Mouse (Mus musculus) heart, embryonic 13.5 days (tissue): ENCODE results near the gene Pitx1. TPM values are rescaled to one million over a fixed set of nuclear protein-coding genes. Genes with fewer than 3 reads are reported as not detected.
A peak's percentile ranks its signal among the peaks of the same experiment; 100 is the strongest.

Source experiments
- ATAC-seq: fragments of 200-750 bp; cut with Nextera tagmentation; 2 replicates; pipeline ENCODE4 v1.8.0; 2017; ENCODE audit warnings: moderate TSS enrichment; ENCODE audit not compliant: insufficient number of reproducible peaks, low FRiP score, low TSS enrichment; ENCODE audit errors: extremely low read depth
- H3K27ac ChIP-seq: fragments of 300-500 bp; sonication (generic); replicated peaks from 2 replicates; pipeline ENCODE4 v1.5.1; 2015; ENCODE audit warnings: moderate library complexity, mild to moderate bottlenecking, inconsistent platforms
- H3K27me3 ChIP-seq: fragments of 300-500 bp; sonication (generic); replicated peaks from 2 replicates; pipeline ENCODE4 v1.6.1; 2015; ENCODE audit warnings: mild to moderate bottlenecking, inconsistent platforms
- H3K36me3 ChIP-seq: fragments of 300-500 bp; sonication (generic); 2 replicates; pipeline ENCODE4 v1.6.1; 2015; ENCODE audit warnings: mild to moderate bottlenecking, inconsistent platforms
- H3K4me1 ChIP-seq: fragments of 300-500 bp; sonication (generic); 2 replicates; pipeline ENCODE4 v1.6.1; 2015; ENCODE audit warnings: inconsistent platforms
- H3K4me2 ChIP-seq: fragments of 300-500 bp; sonication (generic); 2 replicates; pipeline ENCODE4 v1.6.1; 2015; ENCODE audit warnings: inconsistent platforms, mild to moderate bottlenecking, moderate library complexity
- H3K4me3 ChIP-seq: fragments of 300-500 bp; sonication (generic); 2 replicates; pipeline ENCODE4 v1.5.1; 2015; ENCODE audit warnings: moderate library complexity, mild to moderate bottlenecking, inconsistent platforms
- H3K9ac ChIP-seq: fragments of 300-500 bp; sonication (generic); 2 replicates; pipeline ENCODE4 v1.6.1; 2015; ENCODE audit warnings: inconsistent platforms, mild to moderate bottlenecking, moderate library complexity
- H3K9me3 ChIP-seq: fragments of 300-500 bp; sonication (generic); 2 replicates; pipeline ENCODE4 v1.6.1; 2016; ENCODE audit warnings: inconsistent platforms
- WGBS: fragments of 180-500 bp; shearing (Covaris S2); methylation state at CpG from one replicate; pipeline ENCODE4 v1.1.7; 2015; ENCODE audit warnings: mixed read lengths; 5-methylcytosine and 5-hydroxymethylcytosine counted together
- polyA plus RNA-seq: library from polyadenylated mRNA; unstranded; fragments of >200 nt; fragmentation: Nextera tagmentation; extraction: Ambion mirVana; gene quantifications from 2 replicates; pipeline ENCODE4 v1.2.1, GENCODE M21; 2015

Pitx1 gene
- polyA plus RNA-seq, 1 experiment from 2014 or later: 0.17 TPM

- no peak for ATAC-seq
Observed at GRCm38 (mm10) chr13:55848604-55849190, 12.7 kb upstream of the Pitx1 start.

GRCm38 (mm10) chr13:55847805-55848204, 11.8 kb upstream of the Pitx1 start:
- ATAC-seq: no peak
- Histone ChIP-seq H3K27me3 (peaks cover 63% of the 10 kb centered on the region), H3K9ac (0 out of 2 replicates have a peak overlapping the region, but pooled peaks have one; percentile 14), H3K4me3 (peak overlapping the region; percentile 14; the same call in 1 of the 2 replicates), H3K4me2 (peak overlapping the region; percentile 54), H3K27ac (no peak overlapping the region), H3K4me1 (peaks cover 17% of the 10 kb centered on the region), H3K9me3 (peaks cover 8% of the 10 kb centered on the region; the same call in 1 of the 2 replicates), H3K36me3 (no peaks in the 10 kb centered on the region)
- 32% methylated on average over 10 of the region's 10 CpGs for WGBS

More at GRCm38 (mm10) chr13:55848604-55849190, 12.7 kb upstream of the Pitx1 start:
- Histone ChIP-seq H3K27me3 (peaks cover 58% of the 10 kb centered on the region), H3K9ac (no peak overlapping the region), H3K4me3 (no peak overlapping the region), H3K27ac (no peak overlapping the region), H3K4me1 (peaks cover 17% of the 10 kb centered on the region), H3K9me3 (peaks cover 3% of the 10 kb centered on the region; the same call in 1 of the 2 replicates), H3K4me2 (no peak overlapping the region), H3K36me3 (no peaks in the 10 kb centered on the region)
- WGBS: 66% methylated on average over 13 of the region's 13 CpGs

GRCm38 (mm10) chr13:55843700-55844099, 7.7 kb upstream of the Pitx1 start:
- no peak overlapping the region for H3K4me3 ChIP-seq
- ATAC-seq: no peak
- WGBS: 86% methylated on average over 1 of the region's 1 CpGs
- H3K27ac ChIP-seq: no peak overlapping the region
- H3K4me1 ChIP-seq: peaks cover 17% of the 10 kb centered on the region
- H3K9ac ChIP-seq: no peak overlapping the region
- H3K27me3 ChIP-seq: peaks cover 88% of the 10 kb centered on the region
- H3K9me3 ChIP-seq: peaks cover 8% of the 10 kb centered on the region; the same call in 1 of the 2 replicates
- no peak overlapping the region for H3K4me2 ChIP-seq
- H3K36me3 ChIP-seq: no peaks in the 10 kb centered on the region

- no peak overlapping the region for H3K9ac ChIP-seq
- H3K4me3 ChIP-seq: no peak overlapping the region
- peaks cover 9% of the 10 kb centered on the region for H3K4me1 ChIP-seq
- no peaks in the 10 kb centered on the region for H3K36me3 ChIP-seq
- H3K4me2 ChIP-seq: no peak overlapping the region
- ATAC-seq: no peak
- 52% methylated on average over 14 of the region's 14 CpGs for WGBS
- H3K27ac ChIP-seq: no peak overlapping the region
- peaks cover 8% of the 10 kb centered on the region; the same call in 1 of the 2 replicates for H3K9me3 ChIP-seq
- peaks cover 95% of the 10 kb centered on the region for H3K27me3 ChIP-seq
Observed at GRCm38 (mm10) chr13:55840223-55840622, 4.2 kb upstream of the Pitx1 start.

GRCm38 (mm10) chr13:55836786-55837780, 1.1 kb upstream of the Pitx1 start:
- no peaks in the 10 kb centered on the region for H3K36me3 ChIP-seq
- no peak overlapping the region for H3K4me2 ChIP-seq
- no peak overlapping the region for H3K4me3 ChIP-seq
- no peak overlapping the region for H3K27ac ChIP-seq
- ATAC-seq: no peak
- H3K27me3 ChIP-seq: peaks cover 100% of the 10 kb centered on the region
- no peak overlapping the region for H3K9ac ChIP-seq
- WGBS: 3% methylated on average over 32 of the region's 32 CpGs
- no peaks in the 10 kb centered on the region for H3K9me3 ChIP-seq
- H3K4me1 ChIP-seq: peaks cover 9% of the 10 kb centered on the region

- Histone ChIP-seq H3K27ac (no peak overlapping the region), H3K4me1 (peaks cover 18% of the 10 kb centered on the region), H3K36me3 (no peaks in the 10 kb centered on the region), H3K4me2 (peak overlapping the region; percentile 29), H3K9me3 (no peaks in the 10 kb centered on the region), H3K4me3 (peak overlapping the region; percentile 29), H3K27me3 (peaks cover 100% of the 10 kb centered on the region), H3K9ac (peak overlapping the region; percentile 44; the same call in 1 of the 2 replicates)
- no peak for ATAC-seq
- under 1% methylated on average over 33 of the region's 33 CpGs for WGBS
Observed at GRCm38 (mm10) chr13:55835548-55836097, 369 bp downstream of the Pitx1 start.

- no peaks in the 10 kb centered on the region for H3K36me3 ChIP-seq
- peaks cover 27% of the 10 kb centered on the region for H3K4me1 ChIP-seq
- no peaks in the 10 kb centered on the region for H3K9me3 ChIP-seq
- peaks cover 100% of the 10 kb centered on the region for H3K27me3 ChIP-seq
- H3K27ac ChIP-seq: no peak overlapping the region
- no peak for ATAC-seq
- no peak overlapping the region for H3K9ac ChIP-seq
- H3K4me3 ChIP-seq: no peak overlapping the region
- WGBS: 11% methylated on average over 5 of the region's 5 CpGs
- H3K4me2 ChIP-seq: no peak overlapping the region
Observed at GRCm38 (mm10) chr13:55834667-55835066, 1.3 kb downstream of the Pitx1 start.

- ATAC-seq: no peak
- H3K9me3 ChIP-seq: no peaks in the 10 kb centered on the region
- no peak overlapping the region for H3K4me3 ChIP-seq
- H3K4me1 ChIP-seq: peaks cover 27% of the 10 kb centered on the region
- H3K27ac ChIP-seq: no peak overlapping the region
- no peak overlapping the region for H3K9ac ChIP-seq
- no peaks in the 10 kb centered on the region for H3K36me3 ChIP-seq
- 5% methylated on average over 7 of the region's 7 CpGs for WGBS
- no peak overlapping the region for H3K4me2 ChIP-seq
- peaks cover 99% of the 10 kb centered on the region for H3K27me3 ChIP-seq
Observed at GRCm38 (mm10) chr13:55833921-55834320, 2.1 kb downstream of the Pitx1 start.

- Histone ChIP-seq H3K27me3 (peaks cover 99% of the 10 kb centered on the region), H3K4me2 (no peak overlapping the region), H3K9me3 (no peaks in the 10 kb centered on the region), H3K4me3 (no peak overlapping the region), H3K36me3 (no peaks in the 10 kb centered on the region), H3K9ac (no peak overlapping the region), H3K27ac (no peak overlapping the region), H3K4me1 (peaks cover 35% of the 10 kb centered on the region)
- WGBS: 32% methylated on average over 1 of the region's 1 CpGs
- no peak for ATAC-seq
Observed at GRCm38 (mm10) chr13:55832602-55833001, 3.4 kb downstream of the Pitx1 start.

- no peak for ATAC-seq
- Histone ChIP-seq H3K4me3 (peak overlapping the region; percentile 49), H3K9ac (no peak overlapping the region), H3K27ac (no peak overlapping the region), H3K9me3 (no peaks in the 10 kb centered on the region), H3K4me2 (peak overlapping the region; percentile 71), H3K36me3 (no peaks in the 10 kb centered on the region), H3K27me3 (peaks cover 95% of the 10 kb centered on the region), H3K4me1 (peaks cover 35% of the 10 kb centered on the region)
- WGBS: 1% methylated on average over 25 of the region's 25 CpGs
Observed at GRCm38 (mm10) chr13:55831722-55832160, 4.3 kb downstream of the Pitx1 start.
